Mouse (Mus musculus) liver, embryonic 12.5 days (tissue): Measurements from ENCODE around the gene Grap2. TPM values are rescaled to one million over a fixed set of nuclear protein-coding genes. Genes with fewer than 3 reads are reported as not detected.
A peak's percentile ranks its signal among the peaks of the same experiment; 100 is the strongest.

ENCODE experiments used
- ATAC-seq: fragments of 200-750 bp; cut with Nextera tagmentation; 2 replicates; pipeline ENCODE4 v1.8.0; 2017; ENCODE audit warnings: moderate number of reproducible peaks, mild to moderate bottlenecking, moderate library complexity
- H3K27ac ChIP-seq: fragments of 300-500 bp; sonication (generic); 2 replicates; pipeline ENCODE4 v1.5.1; 2016; ENCODE audit warnings: mild to moderate bottlenecking
- H3K27me3 ChIP-seq: fragments of 300-500 bp; sonication (generic); replicated peaks from 2 replicates; pipeline ENCODE4 v1.6.1; 2016; ENCODE audit warnings: mild to moderate bottlenecking, moderate library complexity
- H3K36me3 ChIP-seq: fragments of 300-500 bp; sonication (generic); 2 replicates; pipeline ENCODE4 v1.6.1; 2016; ENCODE audit warnings: mild to moderate bottlenecking, moderate library complexity
- H3K4me1 ChIP-seq: fragments of 300-500 bp; sonication (generic); 2 replicates; pipeline ENCODE4 v1.6.1; 2016
- H3K4me2 ChIP-seq: fragments of 300-500 bp; sonication (generic); 2 replicates; pipeline ENCODE4 v1.6.1; 2016; ENCODE audit warnings: mild to moderate bottlenecking, moderate library complexity
- H3K4me3 ChIP-seq: fragments of 300-500 bp; sonication (generic); 2 replicates; pipeline ENCODE4 v1.5.1; 2016; ENCODE audit warnings: mild to moderate bottlenecking, moderate library complexity
- H3K9ac ChIP-seq: fragments of 300-500 bp; sonication (generic); 2 replicates; pipeline ENCODE4 v1.6.1; 2016; ENCODE audit warnings: mild to moderate bottlenecking, moderate library complexity
- H3K9me3 ChIP-seq: fragments of 300-500 bp; sonication (generic); replicated peaks from 2 replicates; pipeline ENCODE4 v1.6.1; 2016; ENCODE audit warnings: mild to moderate bottlenecking, moderate library complexity
- WGBS: fragments of 180-500 bp; shearing (Covaris S2); methylation state at CpG from one replicate; pipeline ENCODE4 v1.1.7; 2016; ENCODE audit not compliant: insufficient replicate concordance; 5-methylcytosine and 5-hydroxymethylcytosine counted together
- polyA plus RNA-seq: library from polyadenylated mRNA; unstranded; fragments of >200 nt; fragmentation: Nextera tagmentation; extraction: Ambion mirVana; gene quantifications from 2 replicates; pipeline ENCODE4 v1.2.1, GENCODE M21; 2016

Grap2 gene
- polyA plus RNA-seq, 1 experiment from 2014 or later, result 28.9 TPM

DNA sequence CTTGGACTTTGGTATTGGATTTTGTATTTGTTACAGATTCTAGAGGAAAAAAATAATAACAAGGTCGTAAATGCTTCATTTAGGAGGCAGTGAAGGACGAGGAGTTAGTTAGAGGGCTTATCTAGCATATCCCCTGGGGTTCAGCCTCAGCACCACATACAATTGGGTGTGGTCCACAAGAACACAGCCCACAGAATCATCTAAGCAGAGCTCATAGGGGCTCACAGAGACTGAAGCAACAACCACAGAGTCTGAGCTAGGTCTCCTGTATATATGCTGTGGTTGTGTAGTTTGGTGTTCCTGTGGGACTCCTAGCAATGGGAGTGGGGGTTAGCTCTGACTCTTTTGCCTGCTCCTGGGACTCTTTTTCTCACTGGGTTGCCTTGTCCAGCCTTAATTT lies 37.9 kb downstream of the Grap2 start:
- 34% methylated on average over 2 of the region's 2 CpGs for WGBS
- no peak overlapping the region for H3K4me3 ChIP-seq
- H3K9me3 ChIP-seq, result no peaks in the 10 kb centered on the region
- H3K27me3 ChIP-seq, result peaks cover 29% of the 10 kb centered on the region
- H3K27ac ChIP-seq, result 0 out of 2 replicates have a peak overlapping the region, but pooled peaks have one; percentile 8
- ATAC-seq, result peak; percentile 61; the same call in 1 of the 2 replicates
- H3K36me3 ChIP-seq, result no peaks in the 10 kb centered on the region
- no peak overlapping the region for H3K9ac ChIP-seq
- H3K4me1 ChIP-seq, result peaks cover 27% of the 10 kb centered on the region
- H3K4me2 ChIP-seq, result no peak overlapping the region

DNA sequence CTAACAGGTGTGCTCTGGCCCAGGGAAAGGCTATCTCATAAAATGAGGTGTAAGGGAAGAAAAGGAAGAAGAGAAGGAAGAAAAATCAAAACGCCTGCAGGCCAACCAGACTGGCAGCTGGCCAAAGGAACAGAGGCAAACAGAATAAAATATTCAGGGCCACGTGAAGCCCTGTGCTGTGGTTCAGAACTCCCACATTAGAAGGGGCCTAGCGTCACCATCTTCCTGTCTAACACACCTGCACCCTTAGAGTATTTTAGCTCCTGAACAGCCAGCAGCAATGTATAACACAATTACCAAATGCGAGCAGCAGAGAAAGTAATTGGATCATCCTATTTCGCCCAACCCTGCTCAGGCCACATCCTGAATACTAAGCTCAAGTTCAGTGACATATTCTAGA lies 39.1 kb downstream of the Grap2 start:
- peaks cover 32% of the 10 kb centered on the region for H3K27me3 ChIP-seq
- peaks cover 36% of the 10 kb centered on the region for H3K4me1 ChIP-seq
- 69% methylated on average over 5 of the region's 5 CpGs for WGBS
- no peaks in the 10 kb centered on the region for H3K9me3 ChIP-seq
- H3K27ac ChIP-seq, result no peak overlapping the region
- no peak for ATAC-seq
- H3K9ac ChIP-seq, result no peak overlapping the region
- no peaks in the 10 kb centered on the region for H3K36me3 ChIP-seq
- no peak overlapping the region for H3K4me2 ChIP-seq
- no peak overlapping the region for H3K4me3 ChIP-seq

DNA sequence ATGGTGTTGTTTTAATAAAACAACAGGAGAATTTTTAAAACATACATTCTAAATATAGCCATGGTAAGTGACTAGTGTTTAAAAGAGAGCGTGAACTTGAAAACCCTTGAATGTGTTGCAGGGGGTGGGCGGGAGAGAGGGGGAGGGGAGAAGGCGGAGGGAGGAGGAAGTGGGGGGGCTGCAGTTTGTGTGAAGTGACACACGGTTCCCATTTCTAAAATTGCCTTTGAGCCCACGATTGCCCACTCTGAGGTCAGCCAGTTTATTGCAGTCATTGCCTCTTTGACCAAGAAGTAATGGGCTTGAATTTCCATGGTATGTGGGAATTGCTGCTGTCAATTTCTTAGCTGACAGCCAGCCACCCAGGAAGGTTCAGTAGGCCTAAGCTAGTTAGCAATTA lies 41.5 kb downstream of the Grap2 start:
- 36% methylated on average over 5 of the region's 5 CpGs for WGBS

DNA sequence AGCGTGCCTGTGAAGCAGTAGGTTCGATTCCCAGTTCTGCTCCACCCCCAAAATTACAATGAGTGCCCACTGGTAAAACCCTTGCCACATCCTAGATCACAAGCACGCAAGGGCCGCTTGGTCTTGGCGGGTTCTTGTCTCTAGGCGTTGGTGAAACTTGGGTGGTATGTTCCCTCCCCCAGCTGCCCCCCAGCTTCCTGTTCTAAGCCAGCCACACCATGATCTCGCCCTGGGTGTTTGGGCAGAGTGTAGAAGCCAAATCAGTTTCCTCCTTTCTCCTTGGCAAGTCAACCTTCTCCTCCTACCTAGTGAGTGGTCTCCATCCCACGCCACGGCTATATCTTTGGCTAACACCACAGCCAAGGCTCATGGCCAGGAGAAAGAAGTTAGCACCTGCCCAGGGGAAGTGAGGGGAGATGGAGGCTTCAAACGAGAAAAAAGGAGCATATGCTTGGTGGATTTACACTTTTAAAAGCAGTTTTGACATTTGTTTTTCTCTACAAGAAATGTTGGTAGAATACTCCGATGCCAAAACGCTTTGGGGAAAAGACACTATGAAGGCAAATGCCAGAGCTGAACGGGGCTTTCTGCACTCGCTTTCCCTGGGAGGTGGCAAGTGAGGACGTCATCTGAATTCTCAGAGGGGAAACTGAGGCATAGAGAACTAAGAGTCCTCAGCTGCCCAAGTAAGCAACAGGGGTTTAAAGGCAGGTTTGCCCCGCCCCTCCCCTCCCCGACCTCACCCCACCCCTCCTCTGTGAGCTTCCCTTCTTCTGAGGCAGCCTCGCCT lies 42.3 kb downstream of the Grap2 start:
- Histone ChIP-seq H3K4me3 (no peak overlapping the region), H3K36me3 (no peaks in the 10 kb centered on the region), H3K9me3 (no peaks in the 10 kb centered on the region), H3K27ac (no peak overlapping the region), H3K4me2 (no peak overlapping the region), H3K27me3 (peaks cover 41% of the 10 kb centered on the region), H3K9ac (no peak overlapping the region), H3K4me1 (peaks cover 53% of the 10 kb centered on the region)
- WGBS, result 40% methylated on average over 18 of the region's 18 CpGs
- no peak for ATAC-seq

More for the DNA sequence above, 41.5 kb downstream of the Grap2 start:
- no peak overlapping the region for H3K4me2 ChIP-seq
- H3K27me3 ChIP-seq, result peaks cover 41% of the 10 kb centered on the region
- no peak overlapping the region for H3K27ac ChIP-seq
- H3K9me3 ChIP-seq, result no peaks in the 10 kb centered on the region
- H3K9ac ChIP-seq, result no peak overlapping the region
- no peaks in the 10 kb centered on the region for H3K36me3 ChIP-seq
- no peak overlapping the region for H3K4me3 ChIP-seq
- H3K4me1 ChIP-seq, result peaks cover 49% of the 10 kb centered on the region
- ATAC-seq, result no peak

DNA sequence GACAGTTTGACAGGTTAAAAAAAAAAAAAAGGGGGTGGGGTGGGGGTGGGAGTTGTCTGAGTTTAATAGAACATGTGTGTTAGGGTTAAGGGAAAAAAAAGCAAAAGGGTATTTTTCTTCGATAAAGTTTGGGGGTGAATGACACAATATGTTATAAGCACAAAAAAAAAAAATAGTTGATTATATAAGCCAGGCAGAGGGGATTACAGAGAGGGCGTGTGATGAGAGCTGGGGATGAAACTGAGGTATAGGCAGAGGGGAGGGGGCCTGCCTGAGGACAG lies 42.8 kb downstream of the Grap2 start:
- H3K27ac ChIP-seq, result no peak overlapping the region
- H3K4me2 ChIP-seq, result peak overlapping the region; percentile 28; the same call in 1 of the 2 replicates
- ATAC-seq, result no peak
- no peak overlapping the region for H3K4me3 ChIP-seq
- H3K27me3 ChIP-seq, result peaks cover 42% of the 10 kb centered on the region
- no peaks in the 10 kb centered on the region for H3K36me3 ChIP-seq
- 26% methylated on average over 2 of the region's 2 CpGs for WGBS
- no peaks in the 10 kb centered on the region for H3K9me3 ChIP-seq
- H3K9ac ChIP-seq, result no peak overlapping the region
- peaks cover 53% of the 10 kb centered on the region for H3K4me1 ChIP-seq

DNA sequence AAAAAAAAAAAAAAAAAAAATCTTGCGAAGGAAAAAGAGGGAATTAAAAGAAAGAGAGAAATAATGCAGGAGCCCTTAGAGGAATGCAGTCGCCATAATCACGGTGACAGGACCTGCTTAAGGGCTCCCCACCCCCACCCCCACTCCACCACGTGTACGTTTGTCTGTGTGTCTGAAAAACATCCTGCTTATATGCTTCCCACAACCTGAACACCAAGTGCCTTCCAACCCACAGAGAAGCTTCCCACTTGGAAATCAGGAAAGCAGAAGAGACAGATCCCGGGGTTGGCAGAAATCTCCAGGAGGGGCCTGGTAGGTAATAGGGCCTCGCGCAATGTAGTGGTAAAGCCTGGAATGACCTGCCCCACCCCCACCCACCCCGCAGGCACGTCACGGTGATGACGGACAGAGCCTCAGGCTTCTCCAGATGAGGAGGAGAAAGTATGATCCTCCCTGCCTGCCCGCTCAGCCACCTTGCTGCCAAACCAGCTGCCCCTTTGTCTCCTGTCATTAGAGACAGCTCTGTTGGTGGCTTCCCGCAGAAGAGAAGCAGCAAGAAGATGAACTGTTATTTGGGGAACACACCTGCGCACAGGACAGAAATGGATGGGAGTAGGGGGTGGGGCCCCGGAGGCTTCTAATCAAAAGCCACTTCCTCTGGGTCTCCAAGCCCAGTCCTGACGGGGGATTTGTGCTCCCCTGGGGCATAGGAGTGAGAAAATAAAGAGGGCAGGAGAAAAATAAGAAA lies 43.4 kb downstream of the Grap2 start:
- H3K27me3 ChIP-seq, result peaks cover 44% of the 10 kb centered on the region
- no peaks in the 10 kb centered on the region for H3K9me3 ChIP-seq
- H3K9ac ChIP-seq, result no peak overlapping the region
- H3K27ac ChIP-seq, result no peak overlapping the region
- ATAC-seq, result peak; percentile 60; the same call in 1 of the 2 replicates
- H3K4me3 ChIP-seq, result no peak overlapping the region
- peak overlapping the region; percentile 28 for H3K4me2 ChIP-seq
- no peaks in the 10 kb centered on the region for H3K36me3 ChIP-seq
- 6% methylated on average over 16 of the region's 17 CpGs for WGBS
- peaks cover 52% of the 10 kb centered on the region for H3K4me1 ChIP-seq

DNA sequence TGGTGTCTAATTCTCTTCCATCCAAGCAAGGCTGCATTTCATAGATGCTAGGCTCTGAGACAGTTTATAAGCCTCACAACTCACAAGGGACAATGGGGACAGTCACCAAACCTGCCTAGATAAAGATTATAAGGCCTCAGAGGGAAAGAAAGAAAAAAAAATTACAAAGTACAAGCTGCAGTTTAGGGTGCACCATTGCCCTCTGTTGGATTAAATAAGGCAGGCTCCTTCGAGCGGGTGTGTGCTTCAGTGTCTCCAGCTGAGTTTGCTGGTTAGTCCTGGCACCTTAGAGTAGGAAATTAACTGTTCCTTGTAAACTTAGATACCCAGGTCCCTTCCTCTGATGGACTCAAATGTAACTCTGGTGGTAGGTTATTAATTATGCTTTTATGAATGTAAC lies 45.4 kb downstream of the Grap2 start:
- H3K36me3 ChIP-seq, result no peaks in the 10 kb centered on the region
- H3K27ac ChIP-seq, result no peak overlapping the region
- H3K27me3 ChIP-seq, result peaks cover 43% of the 10 kb centered on the region
- H3K9me3 ChIP-seq, result no peaks in the 10 kb centered on the region
- no peak overlapping the region for H3K9ac ChIP-seq
- no peak for ATAC-seq
- H3K4me2 ChIP-seq, result no peak overlapping the region
- peaks cover 69% of the 10 kb centered on the region for H3K4me1 ChIP-seq
- no peak overlapping the region for H3K4me3 ChIP-seq
- WGBS, result 48% methylated on average over 2 of the region's 2 CpGs

DNA sequence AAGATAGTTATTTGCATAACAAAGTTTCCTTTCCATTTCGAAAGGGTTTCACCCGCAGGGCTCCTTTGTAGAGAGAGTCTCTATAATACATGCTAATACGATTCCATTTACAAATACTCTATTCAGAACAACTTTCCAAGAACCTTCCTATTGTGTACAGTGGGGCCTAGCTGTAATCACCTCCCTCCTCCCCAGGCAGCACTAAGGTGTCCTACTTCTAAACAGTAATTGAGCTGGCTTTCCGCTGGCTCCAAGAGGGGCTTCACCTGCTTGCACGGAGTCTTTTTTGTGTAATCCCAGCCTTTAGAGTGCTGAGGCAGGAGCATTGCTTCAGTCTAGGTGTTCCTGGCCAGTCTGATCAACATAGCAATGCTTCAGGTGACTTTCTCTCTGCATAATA lies 46.8 kb downstream of the Grap2 start:
- no peak overlapping the region for H3K27ac ChIP-seq
- no peak overlapping the region for H3K9ac ChIP-seq
- ATAC-seq, result no peak
- H3K27me3 ChIP-seq, result peaks cover 30% of the 10 kb centered on the region
- WGBS, result 82% methylated on average over 5 of the region's 5 CpGs
- no peak overlapping the region for H3K4me2 ChIP-seq
- H3K9me3 ChIP-seq, result no peaks in the 10 kb centered on the region
- H3K4me3 ChIP-seq, result no peak overlapping the region
- peaks cover 82% of the 10 kb centered on the region for H3K4me1 ChIP-seq
- H3K36me3 ChIP-seq, result no peaks in the 10 kb centered on the region

DNA sequence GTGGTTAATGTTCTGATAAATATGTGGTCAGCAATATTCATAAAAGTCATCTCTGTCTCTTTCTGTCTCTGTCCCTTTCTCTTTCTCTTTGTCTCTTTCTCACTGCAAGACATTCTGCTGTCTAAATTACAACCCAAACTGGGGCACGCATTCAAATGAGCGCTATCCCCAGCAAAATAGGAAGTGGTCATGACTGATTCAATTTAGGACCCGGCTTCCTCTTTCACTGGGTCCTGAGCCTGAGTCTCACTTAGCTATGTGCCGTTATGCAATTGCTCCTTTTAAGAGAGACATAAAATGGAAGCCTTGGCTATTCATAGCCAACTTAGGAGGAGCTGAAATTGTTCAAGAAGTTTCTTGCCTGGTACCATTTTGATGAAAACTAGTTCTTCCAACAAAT lies 47.4 kb downstream of the Grap2 start:
- WGBS, result 24% methylated on average over 4 of the region's 4 CpGs
- H3K4me3 ChIP-seq, result no peak overlapping the region
- peak overlapping the region; percentile 28; the same call in 1 of the 2 replicates for H3K27ac ChIP-seq

DNA sequence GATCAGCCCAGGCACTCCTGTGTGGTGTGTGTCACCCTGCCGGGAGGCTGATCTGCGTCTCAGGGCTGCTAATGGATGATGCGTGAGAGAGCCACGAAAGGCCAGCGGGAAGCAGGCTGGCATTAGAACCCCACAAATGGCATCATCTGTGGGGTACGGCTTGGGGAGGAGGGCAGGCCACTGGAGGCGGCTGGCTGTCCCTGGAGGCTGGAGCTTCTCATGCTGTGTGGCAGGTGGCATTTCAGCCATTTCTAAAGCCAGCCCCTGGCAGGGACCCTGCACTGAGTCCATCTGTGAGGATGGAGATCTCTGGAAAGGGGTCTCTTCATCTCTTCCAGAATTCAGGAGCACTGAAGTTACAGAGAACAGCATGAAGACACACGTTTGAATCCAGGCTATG lies 48.0 kb downstream of the Grap2 start:
- ATAC-seq, result no peak
- peak overlapping the region; percentile 28 for H3K27ac ChIP-seq

More for the DNA sequence above, 47.4 kb downstream of the Grap2 start:
- Histone ChIP-seq H3K9ac (no peak overlapping the region), H3K4me2 (no peak overlapping the region), H3K4me1 (peaks cover 83% of the 10 kb centered on the region), H3K36me3 (no peaks in the 10 kb centered on the region), H3K27me3 (peaks cover 24% of the 10 kb centered on the region), H3K9me3 (no peaks in the 10 kb centered on the region)
- ATAC-seq, result no peak

DNA sequence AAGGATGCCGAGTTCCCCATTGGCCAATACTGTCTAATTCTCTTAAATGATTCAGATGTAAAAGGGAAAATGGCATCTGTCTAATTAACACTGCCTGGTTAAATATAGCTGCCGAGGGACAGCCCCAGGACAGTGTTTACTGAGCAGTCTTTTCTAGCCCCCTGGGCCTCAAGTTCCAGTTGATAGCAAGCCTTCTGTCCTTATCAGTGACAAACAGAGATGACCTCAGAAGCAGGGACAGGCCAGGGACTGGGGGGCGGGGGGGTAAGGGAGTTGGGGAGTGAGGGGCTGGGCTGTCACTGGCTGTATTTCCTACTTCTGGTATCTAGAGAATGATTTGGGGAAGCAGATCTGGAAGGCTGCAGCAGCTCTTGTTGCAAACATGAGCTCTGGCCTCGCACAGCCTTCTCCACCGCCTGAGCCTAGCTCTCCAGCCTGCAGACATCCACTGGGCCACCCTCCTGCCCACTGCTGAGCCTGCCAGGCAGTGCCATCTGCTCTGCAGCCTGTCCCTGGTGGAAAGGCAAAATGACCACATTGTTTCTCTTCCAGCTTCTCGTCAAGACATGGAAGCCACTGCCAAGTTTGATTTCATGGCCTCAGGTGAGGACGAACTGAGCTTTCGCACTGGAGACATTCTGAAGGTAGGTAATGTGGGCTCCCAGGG lies 50.9 kb downstream of the Grap2 start:
- peak overlapping the region; percentile 64 for H3K4me3 ChIP-seq
- 22% methylated on average over 8 of the region's 8 CpGs for WGBS
- peaks cover 90% of the 10 kb centered on the region for H3K4me1 ChIP-seq
- H3K4me2 ChIP-seq, result peak overlapping the region; percentile 72
- H3K9ac ChIP-seq, result peak overlapping the region; percentile 82
- H3K36me3 ChIP-seq, result peaks cover 12% of the 10 kb centered on the region
- H3K27ac ChIP-seq, result peak overlapping the region; percentile 97
- H3K9me3 ChIP-seq, result no peaks in the 10 kb centered on the region
- H3K27me3 ChIP-seq, result 0 out of 2 replicates have a peak, but pooled peaks cover 7% of the 10 kb centered on the region
- peak; percentile 99 for ATAC-seq

More for the DNA sequence above, 48.0 kb downstream of the Grap2 start:
- Histone ChIP-seq H3K9ac (no peak overlapping the region), H3K27me3 (peaks cover 21% of the 10 kb centered on the region), H3K4me3 (no peak overlapping the region), H3K36me3 (no peaks in the 10 kb centered on the region), H3K9me3 (no peaks in the 10 kb centered on the region), H3K4me1 (peaks cover 83% of the 10 kb centered on the region), H3K4me2 (no peak overlapping the region)
- 68% methylated on average over 8 of the region's 8 CpGs for WGBS

DNA sequence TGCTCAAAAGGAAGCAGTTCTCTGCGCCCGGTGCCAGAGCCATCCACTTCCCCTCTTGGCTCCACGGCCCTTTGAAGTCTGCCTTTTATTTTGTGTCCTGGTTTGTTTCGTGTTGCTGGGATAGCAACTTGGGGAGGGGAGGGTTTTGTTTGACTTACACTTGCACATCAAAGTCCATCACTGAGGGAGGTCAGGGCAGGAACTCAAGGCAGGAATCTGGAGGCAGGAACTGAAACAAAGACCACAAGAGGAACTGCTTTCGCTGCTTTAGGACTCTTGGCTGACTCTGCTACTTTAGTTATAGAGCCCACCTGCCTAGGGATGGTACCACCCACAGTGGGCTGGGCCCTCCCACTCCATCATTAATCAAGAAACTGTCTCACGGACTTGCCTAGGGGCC lies 54.1 kb downstream of the Grap2 start:
- no peak for ATAC-seq

More for the DNA sequence above, 54.1 kb downstream of the Grap2 start:
- peaks cover 16% of the 10 kb centered on the region for H3K36me3 ChIP-seq
- H3K4me1 ChIP-seq, result peaks cover 66% of the 10 kb centered on the region
- peaks cover 34% of the 10 kb centered on the region for H3K27me3 ChIP-seq
- H3K9ac ChIP-seq, result no peak overlapping the region
- peak overlapping the region; percentile 64 for H3K4me3 ChIP-seq
- WGBS, result 42% methylated on average over 6 of the region's 6 CpGs
- no peak overlapping the region; the same call in 1 of the 2 replicates for H3K27ac ChIP-seq
- peak overlapping the region; percentile 72 for H3K4me2 ChIP-seq
- H3K9me3 ChIP-seq, result no peaks in the 10 kb centered on the region
